Mouse (Mus musculus) A20 (cell line): ENCODE data around the gene Tpk1.

ENCODE experiments used
- DNase-seq: peaks from one replicate; pipeline ENCODE4 v3.0.0-alpha.2; 2011; ENCODE audit warnings: low read depth, low spot score

Tpk1 gene

DNA sequence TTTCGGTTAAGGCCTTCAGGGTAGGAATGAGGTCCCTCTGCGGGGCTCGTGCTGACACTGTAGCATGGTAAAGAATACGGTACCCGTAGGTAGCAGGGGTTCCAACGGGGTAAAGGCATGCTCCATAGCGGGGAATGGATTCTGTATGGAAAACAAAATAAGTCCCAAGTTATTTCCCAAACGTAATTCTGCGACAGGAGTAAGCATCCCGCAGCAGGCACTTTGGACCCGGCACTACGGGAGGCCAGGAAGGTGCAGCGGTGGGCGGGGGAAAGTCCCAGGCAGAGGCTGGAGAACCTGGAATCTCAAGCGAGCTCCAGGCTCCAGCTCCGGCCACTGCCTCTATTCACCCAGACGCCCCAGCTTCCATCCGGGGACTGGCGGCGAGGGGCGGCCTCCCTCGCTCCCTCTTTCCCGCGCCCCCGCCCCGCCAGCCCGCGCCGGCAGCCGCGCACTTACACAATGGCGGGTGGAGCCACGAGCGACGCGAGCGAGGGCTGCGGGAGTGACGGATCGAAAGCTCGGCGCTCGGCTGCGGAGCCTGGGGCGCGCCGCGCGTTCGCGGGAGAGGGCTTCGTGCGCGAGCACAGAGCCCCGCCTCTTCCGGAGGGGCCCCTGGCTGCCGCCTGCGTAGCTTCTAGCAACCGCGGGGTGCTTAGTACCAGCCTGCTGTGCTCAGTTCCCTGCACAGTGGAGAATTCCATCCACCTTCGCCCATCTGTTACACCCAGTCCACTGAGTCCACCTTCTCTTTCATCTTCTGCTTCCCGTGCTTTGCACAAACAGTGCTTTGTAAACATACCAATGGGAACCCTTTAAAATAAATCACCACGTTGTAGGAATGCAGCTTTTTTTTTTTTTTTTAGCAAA lies at the start of gene Tpk1:
TSS of gene Tpk1 (minus strand) at position 602 of the 870 bp plus-strand sequence.
- DNase-seq, result peak; percentile 94

DNA sequence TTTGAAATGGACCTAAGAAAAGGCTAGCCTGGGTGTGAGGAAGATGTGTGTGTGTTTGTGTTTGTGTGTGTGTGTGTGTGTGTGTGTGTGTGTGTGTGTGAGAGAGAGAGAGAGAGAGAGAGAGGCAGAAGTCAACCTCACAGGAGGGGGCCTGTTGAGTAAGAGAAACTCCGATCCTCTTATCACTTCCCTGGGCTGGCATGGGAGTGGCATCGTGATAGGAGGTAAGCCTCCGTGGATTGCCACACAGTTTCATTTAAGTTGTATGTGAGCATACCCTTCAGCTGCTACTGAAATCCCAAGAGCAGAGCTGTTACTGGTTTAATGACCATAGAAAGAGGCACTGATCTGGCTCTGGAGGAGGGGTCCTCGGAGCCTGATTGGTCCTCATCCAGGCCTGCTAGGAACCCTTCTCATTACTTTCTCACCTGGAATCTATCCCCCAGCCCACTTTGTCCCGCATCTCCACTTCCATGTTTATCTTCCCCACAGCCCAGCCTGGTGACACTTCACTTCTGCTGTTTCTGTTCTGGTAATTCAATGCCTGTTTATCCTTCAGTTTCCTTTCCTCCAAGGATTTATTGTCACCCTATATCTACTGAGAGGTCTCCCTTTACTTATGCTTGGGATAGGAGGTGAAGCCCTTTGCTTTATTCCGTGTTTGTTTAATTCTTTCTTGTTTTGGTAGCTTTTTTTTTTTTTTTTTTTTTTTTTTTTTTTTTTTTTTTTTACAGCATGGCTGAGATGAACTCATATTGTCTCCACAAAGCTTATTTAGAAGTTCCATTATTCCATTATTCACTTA lies 36.9 kb upstream of the Tpk1 start:
- no peak for DNase-seq

DNA sequence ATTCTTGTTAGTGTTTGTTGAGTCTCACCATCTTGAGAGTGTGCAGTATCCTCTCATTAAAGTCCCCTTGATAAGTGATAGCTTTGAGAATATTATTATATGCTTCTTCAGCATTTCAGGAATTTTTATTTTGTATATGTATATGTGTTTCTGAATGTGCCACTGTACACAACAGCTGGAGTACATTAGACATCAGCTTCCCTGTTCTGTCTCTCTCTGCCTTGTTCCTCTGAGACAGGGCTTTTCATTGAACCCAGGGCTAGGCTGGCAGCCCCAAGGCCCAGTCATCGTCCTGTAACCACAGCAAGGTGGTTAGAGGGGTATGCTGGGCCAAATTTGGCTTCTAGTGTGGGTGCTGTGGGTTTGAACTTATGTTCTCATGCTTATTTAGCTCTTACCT lies 25.8 kb upstream of the Tpk1 start:
- no peak for DNase-seq

DNA sequence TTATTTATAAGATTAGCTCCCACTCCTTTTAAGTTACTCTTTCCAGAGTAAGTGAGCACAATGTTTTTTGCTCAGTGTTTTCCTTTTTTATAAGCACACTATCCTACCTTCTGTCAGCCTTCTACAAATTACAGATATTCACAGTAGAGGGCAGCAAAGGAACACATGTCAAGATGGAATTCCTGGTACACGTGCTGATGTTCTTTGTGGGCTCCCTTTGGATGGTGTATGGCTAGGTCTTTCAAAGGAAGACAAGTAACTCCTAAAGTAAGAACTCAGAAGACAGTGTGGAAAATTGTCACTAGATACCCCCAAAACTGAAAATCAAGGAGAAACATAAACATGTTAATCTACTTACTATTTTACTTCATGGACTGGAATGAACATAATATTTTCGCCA lies 19.9 kb upstream of the Tpk1 start:
- peak; percentile 23 for DNase-seq

DNA sequence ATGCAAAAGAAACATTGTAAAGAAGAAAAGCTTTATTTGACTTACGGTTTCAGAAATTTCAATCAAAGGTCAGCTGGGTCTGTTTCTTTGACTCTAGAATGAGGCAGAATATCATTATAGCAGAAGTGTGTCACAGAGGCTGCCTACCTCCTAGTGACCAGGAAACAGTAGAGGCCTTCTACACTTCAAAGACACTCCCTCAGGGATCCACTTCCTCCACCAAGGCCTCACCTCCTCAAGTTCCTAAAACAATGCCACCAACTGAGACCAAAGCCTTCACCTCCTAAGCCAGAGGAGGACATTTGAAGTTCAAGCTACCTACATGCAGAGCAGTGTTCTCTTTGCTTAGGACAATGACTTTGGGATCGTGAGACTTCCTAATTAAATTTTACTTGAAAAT lies 16.5 kb upstream of the Tpk1 start:
- no peak for DNase-seq

DNA sequence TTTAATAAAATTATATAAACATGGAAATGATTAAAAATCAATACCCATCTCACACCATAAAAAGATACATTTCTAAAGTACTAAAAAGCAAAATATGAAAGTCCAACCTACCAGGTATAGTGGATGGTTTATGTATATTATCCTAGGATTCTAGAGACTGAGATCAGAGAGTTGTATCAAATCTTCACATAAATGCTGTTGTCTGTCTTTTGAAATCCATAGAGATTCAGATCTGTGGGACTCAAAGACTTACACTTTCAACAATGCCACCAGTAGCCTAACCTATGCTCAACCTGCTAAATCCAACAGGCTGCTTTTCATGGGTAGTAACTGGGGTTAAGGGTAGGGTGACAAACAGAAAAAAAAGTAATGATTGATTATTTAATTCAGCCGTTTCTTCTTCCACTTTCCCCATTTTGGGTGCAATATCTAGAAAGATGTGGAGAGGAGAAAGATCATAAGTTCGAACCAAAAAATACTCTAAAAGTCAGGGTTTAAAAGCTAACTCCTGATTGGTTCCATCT lies 12.7 kb upstream of the Tpk1 start:
- no peak for DNase-seq

DNA sequence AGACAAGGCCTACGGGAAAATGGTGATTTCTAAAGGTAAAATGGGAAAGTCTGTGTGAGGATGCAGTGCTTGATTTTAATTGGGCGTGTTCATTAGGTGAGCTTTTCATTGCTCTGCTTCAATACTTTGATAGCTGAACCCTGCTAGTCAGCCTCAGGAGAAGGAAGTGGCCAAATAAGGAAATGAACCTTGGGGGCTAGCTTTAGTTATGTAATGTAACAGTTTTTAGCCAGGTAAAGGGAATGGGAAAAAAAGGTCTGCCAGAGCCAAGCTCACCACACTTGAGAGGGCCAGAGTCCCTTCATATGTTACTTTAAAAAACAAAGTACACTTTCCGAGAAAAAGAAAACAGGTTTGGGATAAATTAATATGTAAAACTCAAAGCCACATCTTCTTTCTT lies 11.5 kb upstream of the Tpk1 start:
- no peak for DNase-seq

DNA sequence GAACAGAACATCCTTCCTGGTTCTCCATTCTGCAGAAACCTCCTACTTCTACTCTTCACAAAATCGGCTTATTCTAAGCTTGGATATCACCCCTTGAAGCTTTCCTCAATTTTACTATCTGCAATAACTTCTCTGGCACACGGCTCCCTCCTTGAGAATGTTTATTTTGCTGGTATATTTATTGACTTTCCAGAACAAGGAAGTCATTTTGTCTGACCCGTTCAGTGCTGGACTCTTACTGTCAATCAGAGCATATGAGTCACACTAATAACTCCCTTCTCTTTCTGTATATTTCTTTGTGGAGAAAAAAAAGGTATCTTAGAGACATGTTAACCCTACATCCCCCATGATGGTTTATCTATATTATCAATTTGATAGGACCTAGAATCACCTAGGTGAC lies 10.1 kb upstream of the Tpk1 start:
- DNase-seq, result no peak

DNA sequence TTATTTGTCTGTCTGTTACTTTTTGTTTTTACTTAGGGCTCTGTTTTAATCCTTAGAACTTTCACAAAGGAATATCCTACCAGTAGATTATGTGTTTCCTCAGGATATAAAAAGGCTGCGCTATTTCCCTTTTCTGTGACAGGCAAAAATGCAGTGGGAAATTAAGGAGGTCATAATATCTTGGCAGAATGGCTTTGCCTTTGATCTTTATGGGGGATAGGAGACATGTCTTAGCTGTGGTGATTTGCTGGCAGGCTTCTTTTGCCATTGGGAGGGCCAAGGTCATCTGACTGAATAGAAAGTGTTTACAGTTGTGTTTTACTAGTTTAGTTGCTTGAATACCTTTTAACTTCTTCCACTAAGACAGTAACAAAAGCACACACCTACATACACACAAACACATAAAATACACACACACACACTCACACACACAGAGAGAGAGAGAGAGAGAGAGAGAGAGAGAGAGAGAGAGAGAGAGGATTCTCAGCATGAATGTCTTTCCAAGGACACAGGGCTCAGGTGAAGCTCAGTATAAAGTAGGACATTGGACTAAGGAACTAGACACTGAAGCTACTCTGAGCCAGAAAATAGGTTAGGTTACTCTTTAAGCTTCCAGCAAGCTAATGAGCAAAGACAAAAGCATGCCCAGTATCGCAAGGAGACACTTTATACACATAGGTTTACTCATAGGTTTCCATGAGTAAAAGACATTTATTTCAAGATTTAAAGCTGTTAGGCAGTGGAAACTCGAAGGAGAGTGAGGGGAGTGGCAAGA lies 9.1 kb upstream of the Tpk1 start:
- no peak for DNase-seq

DNA sequence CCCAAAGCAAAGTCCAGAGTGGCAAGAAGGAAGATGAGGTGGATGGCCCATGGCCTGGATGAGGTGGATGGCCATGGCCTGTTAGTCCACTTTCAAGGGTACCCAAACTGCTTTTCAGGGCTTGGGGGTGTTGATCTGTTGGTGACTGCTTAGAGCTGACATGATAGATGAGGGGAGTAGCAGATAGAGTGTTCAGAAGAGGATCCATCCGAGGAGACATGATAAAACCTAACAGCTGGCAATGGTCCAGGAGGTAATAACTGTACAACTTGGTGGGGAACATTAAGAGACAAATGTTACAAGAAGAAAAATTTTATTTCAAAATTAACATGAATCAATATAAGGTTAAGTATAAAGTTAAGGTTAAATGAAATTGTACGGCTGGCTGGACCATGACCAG lies 4.9 kb upstream of the Tpk1 start:
- DNase-seq, result no peak

DNA sequence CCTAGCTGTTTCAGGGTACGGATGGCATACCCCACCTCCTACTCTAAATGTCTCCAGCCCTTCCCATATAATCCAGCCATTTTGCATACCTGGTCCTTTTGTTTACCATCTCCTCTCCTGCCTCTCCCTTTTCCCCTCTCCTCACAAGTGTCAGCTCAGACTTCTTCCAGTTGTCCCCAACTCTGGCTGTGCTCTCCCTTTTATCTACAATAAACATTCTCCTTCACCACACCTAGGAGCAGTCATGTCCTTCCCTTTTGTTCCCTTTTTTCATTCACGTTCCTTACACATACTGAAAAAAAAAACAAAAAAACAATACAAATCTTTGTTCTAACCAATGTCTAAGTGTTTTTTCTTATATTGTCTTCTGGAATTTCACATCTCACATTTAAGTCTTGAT lies 1.6 kb upstream of the Tpk1 start:
- no peak for DNase-seq

DNA sequence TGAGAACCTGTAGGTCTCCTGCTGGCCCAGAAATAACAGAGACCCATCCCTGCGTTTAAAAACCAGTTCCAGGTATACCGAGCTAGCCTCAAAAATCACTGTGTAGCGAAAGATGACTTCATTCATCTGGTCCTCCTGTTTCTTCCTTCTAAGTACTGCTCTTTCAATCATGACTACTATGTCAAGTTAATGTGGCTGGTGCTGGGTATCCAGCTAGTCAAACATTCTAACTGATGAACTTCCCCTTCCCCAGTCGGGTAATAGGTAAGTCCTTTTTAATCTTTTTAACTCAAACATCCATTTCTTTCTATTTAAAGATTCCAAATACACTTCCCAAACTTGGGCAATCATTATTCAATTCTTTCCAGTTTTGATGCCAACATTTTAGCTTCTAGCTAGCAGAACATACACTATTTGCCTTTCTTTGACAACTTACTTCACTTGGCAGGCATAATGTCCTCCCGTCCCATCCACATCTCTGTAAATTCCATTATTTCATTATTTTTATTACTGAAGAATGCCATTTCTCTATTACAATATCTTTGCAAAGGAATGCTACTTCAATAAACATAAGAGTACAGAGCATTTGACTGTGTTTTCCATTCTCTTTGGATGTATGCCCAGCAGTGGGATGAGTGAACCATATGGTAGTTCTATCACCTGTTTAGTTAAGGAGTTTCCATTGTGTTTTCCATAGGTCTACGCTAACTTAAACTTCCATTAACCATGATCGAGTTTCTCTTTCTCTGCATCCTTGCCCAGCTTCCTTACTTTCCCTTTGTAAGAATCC lies 728 bp upstream of the Tpk1 start:
- no peak for DNase-seq

DNA sequence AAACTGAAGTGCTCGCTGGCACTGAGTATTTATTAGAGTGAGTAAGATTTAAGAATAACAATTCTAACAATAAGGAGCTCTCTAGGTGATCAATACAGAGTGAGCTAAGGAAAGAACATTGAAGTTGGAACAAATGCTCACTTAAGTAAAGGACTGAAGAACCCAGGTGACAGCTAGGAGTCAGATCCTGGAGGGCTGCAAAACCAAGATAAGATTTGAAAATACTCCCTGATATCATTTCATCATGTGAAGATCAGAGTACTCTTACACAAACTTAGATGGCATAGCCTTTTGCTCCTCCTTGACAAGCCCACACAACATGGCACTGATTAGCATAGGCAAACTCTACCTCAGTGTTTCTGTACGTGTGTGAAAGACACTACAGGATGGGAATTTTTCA lies 4.3 kb downstream of the Tpk1 start:
- DNase-seq, result no peak

DNA sequence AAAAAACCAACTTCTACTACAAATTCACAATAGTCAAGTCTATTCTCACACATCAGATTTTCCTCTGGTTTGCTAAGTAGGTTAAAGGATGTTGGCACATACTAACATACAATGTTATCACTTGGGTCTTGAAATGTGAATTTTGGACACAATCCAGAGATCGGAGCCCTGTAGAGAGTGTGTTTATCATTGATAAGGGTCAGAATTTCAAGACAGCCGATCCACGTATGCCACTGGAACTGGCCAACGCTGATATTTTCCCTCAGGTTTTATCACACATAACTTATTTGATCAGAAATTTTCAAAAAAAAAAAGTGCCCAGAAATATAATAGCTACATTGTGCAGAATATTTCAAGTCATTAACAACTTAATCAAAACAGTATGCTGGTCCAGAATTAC lies 7.8 kb downstream of the Tpk1 start:
- DNase-seq, result no peak

DNA sequence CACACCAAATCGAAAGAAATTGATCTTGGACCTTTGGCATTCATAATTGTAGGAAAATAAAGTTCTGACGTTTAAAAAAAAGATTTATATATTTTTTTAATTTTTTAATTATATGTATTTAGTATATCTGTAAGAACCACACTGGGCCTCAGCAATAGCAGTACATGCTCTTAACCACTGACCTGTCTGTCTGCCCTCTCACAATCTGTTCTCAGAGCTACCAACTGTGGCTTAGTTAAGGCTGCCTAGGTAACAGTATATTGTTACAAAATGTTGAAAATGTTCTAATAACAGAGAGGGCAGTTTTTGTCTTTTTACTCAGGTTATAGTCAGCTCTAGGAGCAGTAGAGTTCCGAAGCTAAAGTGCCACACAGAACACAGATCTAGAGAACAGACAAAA lies 8.2 kb downstream of the Tpk1 start:
- no peak for DNase-seq

DNA sequence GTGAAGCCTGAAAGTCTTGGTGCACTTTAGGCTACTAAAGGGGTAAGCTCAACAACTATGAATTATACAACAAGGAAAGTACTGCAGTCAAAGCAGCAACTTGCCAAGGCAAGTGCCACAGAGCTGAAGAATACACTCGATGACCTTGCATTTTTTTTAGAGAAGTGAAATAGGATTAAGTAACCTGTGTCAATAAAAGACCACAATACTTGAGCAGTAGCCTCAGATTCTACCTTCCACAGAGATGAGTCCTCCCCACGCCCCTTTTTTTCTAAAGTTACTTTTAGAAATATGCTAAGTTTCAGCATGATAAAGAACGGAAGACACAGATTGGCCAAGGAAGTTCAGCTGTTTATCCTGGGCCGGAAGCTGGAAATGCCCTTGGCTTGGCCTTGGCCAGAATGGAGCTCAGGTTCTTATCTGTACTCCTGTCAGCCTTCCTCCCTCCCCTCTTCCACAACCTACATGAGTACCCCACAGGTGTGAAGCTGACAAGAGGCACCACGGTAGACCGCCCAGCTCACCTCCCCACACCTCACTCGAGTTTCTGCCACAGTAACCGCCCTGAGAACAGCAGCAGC lies 11.1 kb downstream of the Tpk1 start:
- DNase-seq, result peak; percentile 67

DNA sequence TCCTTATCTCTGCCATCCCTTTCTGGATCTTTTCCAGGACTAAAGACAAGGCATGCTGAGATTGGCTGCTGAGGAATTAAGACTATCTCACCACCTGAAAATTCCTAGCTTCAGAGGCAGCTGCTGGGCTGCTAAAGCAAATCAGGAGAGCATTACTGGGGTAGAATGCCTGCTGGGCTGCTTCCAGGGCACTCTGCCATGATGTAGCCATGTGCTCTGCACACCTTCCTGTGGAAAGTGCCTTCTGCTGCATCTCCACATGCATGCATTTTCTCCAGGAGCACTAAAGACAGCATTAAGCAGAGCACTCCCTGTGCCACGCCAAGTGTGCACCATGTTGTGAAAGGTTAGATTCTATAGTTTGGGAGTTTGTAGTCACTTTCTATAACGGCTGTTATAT lies 16.6 kb downstream of the Tpk1 start:
- DNase-seq, result no peak

DNA sequence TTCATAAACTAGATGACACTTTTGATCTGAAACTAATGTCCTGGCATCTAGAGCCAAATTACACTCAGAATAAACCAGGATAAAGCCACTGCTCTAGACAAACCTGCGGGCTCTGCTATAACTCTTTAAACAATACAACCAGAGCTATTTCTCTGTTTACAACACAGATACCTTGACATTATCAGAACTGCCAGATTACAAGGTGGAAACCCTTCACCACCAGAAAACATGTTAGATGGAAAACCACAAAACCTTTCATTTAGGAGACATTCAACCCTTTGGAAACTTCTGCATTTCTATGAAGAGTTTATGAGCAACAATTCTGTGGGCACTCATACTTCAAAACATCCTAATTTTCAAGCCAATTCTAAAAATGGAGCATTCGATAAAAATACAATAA lies 20.4 kb downstream of the Tpk1 start:
- DNase-seq, result no peak

DNA sequence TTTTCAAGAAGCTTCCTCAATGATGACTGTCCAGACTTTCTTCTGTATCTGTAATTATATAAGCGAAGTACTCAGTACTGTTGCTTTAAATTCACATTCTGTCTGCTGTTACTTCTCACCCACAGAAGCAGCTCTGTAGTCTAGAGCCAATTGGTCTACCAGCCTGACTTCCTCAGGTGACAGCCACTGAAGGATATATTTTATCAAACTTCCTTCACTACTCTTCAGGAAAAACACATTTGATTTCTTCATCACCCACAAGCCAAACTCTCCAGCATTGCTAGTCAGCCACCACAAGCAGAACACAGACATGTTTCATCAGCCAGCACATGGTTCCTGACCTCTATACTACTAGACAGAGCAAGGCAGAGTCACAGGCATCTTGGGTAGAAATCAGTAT lies 21.0 kb downstream of the Tpk1 start:
- no peak for DNase-seq

DNA sequence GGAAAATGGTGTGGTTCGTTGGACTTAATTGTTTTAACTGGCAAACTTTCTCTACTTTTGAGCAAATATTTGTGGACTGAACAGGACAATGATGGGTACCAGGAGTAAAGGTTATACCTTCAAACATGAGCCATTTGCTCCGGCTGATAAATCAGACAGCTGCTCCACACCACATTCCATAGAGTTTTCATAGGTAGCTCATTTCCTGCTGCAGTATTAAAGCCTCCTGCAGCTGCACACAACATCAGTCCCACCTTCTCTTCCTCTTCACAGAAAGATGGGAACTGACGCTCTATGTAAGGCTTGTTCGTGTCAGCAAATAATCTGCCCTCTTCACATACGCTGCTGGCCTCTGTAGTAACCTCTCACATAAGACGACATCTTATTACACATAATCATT lies 22.4 kb downstream of the Tpk1 start:
- no peak for DNase-seq

DNA sequence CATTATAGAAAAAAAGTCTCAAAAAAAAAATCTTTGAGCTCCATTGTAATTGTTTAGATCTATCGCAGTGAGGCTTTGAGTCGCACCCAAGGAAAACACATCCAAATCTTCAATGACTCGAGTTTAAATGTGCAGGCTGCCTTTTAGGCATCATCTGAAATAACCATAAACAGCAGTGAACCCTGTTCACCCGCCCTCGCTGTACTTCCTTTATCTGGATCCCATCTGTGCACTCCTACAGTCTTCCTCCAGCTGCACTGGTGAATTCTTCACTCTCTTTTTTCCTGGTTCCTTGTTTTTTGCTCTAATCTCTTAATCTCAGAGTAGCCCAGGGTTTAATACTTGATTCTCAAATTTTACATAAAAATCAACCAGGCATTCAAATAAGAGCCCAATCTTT lies 23.7 kb downstream of the Tpk1 start:
- no peak for DNase-seq
